23 mouse cellular contexts compared by ENCODE assay signal in the genomic region with DNA sequence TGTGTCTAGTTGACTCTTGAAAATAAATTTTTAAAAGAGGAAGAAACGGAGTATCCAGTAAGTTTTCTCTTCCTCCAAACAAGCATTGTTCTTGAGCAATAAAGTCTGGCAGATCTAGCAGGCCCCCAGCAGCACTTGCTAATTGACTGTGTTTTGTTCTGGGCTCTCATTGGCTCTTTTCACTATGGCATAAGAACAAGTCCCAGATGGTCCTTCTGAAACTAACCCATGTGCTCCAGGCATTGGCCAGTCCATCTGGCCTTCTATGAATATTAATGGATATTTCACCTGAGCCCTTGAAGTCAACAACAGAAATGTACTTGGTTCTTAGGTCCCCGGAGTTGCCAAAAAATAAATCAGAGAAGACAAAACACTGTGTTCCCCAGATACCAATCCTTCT.
A peak's percentile ranks its signal among the peaks of the same experiment; 100 is the strongest.
DNase-seq lines count a peak whose midpoint lies in the region; ATAC-seq lines count a peak whose summit lies in the region.
"Had no signal": no experiment of that assay in that cellular context is flagged by ENCODE, and none has a peak within 500 bp of the region (broad histone marks: within the 10 kb centered on the region; RNA-seq: fewer than 3 reads in every experiment).

No protein-coding gene starts in this region.

- 76% methylated on average over 2 of the region's 2 CpGs for WGBS in forebrain, embryonic 11.5 days
- WGBS in forebrain, embryonic 12.5 days = 76% methylated on average over 2 of the region's 2 CpGs

- H3K27ac ChIP-seq in forebrain, embryonic 11.5 days (ENCODE audit: low read depth, low read length) = no peak overlapping the region
- no peak overlapping the region for H3K27ac ChIP-seq in forebrain, embryonic 12.5 days
- H3K27ac ChIP-seq: kidney, postnatal 0 days; layer of hippocampus, adult 2 months; limb, embryonic 15.5 days; liver, embryonic 15.5 days; macrophage had no signal

- no peak overlapping the region for H3K4me3 ChIP-seq in forebrain, embryonic 11.5 days (ENCODE audit: low read depth, low read length)
- H3K4me3 ChIP-seq in forebrain, embryonic 12.5 days (replicated peaks) = no peak overlapping the region
- H3K4me3 ChIP-seq: layer of hippocampus, adult 2 months; limb, embryonic 15.5 days; liver, embryonic 15.5 days; myocyte had no signal

- no peak overlapping the region for H3K4me2 ChIP-seq in forebrain, embryonic 11.5 days (ENCODE audit: low read depth, low read length, severe bottlenecking)
- H3K4me2 ChIP-seq in forebrain, embryonic 12.5 days = no peak overlapping the region
- H3K4me2 ChIP-seq: limb, embryonic 15.5 days; liver, embryonic 15.5 days; midbrain, embryonic 11.5 days had no signal

- H3K9ac ChIP-seq in forebrain, embryonic 11.5 days (ENCODE audit: low read length) = no peak overlapping the region
- H3K9ac ChIP-seq in forebrain, embryonic 12.5 days = no peak overlapping the region
- H3K9ac ChIP-seq: limb, embryonic 15.5 days; liver, embryonic 15.5 days had no signal

- H3K27me3 ChIP-seq in forebrain, embryonic 11.5 days (ENCODE audit: control insufficient read depth, insufficient read depth, low read length) = no peaks in the 10 kb centered on the region
- 0 out of 2 replicates have a peak, but pooled peaks cover 2% of the 10 kb centered on the region for H3K27me3 ChIP-seq in forebrain, embryonic 12.5 days
- H3K27me3 ChIP-seq: limb, embryonic 15.5 days; liver, embryonic 15.5 days had no signal

- DNase-seq in forebrain, embryonic 11.5 days (ENCODE audit: low spot score) = no peak
- DNase-seq in left cerebral cortex, postnatal 4 days = peak; percentile 34
- no peak for DNase-seq in left cerebral cortex, postnatal 36 days (ENCODE audit: low spot score in 2 of 2)
- peak; percentile 51 for DNase-seq in cerebellum, adult 9-11 months
- peak; percentile 1 for DNase-seq in mesoderm, embryonic 11.5 days (ENCODE audit: low read depth, low spot score)
- no peak for DNase-seq in adrenal gland, adult 18-20 months (ENCODE audit: low spot score in 2 of 2)
- no peak for DNase-seq in heart, adult 11 months
- DNase-seq: adrenal gland, postnatal 25 days; embryo, embryonic 11 days; gastrocnemius, postnatal 36 days; layer of hippocampus, postnatal 36 days; spleen, adult 18-20 months; thymus, postnatal 36 days had no signal

- intact Hi-C loops in left cerebral cortex, postnatal 4 days (cut with DNase I) = no loop called here
- intact Hi-C loops in left cerebral cortex, postnatal 36 days (cut with DNase I) = no loop called here

- H3K9me3 ChIP-seq in forebrain, embryonic 11.5 days (ENCODE audit: control insufficient read depth, low read length) = no peaks in the 10 kb centered on the region
- H3K9me3 ChIP-seq in forebrain, embryonic 12.5 days = no peaks in the 10 kb centered on the region
- H3K9me3 ChIP-seq: G1E; limb, embryonic 15.5 days; liver, embryonic 15.5 days had no signal

- no peaks in the 10 kb centered on the region for H3K4me1 ChIP-seq in forebrain, embryonic 11.5 days (replicated peaks; ENCODE audit: control insufficient read depth, insufficient read depth, low read length)
- no peaks in the 10 kb centered on the region for H3K4me1 ChIP-seq in forebrain, embryonic 12.5 days
- H3K4me1 ChIP-seq: limb, embryonic 15.5 days; liver, embryonic 15.5 days had no signal

- ATAC-seq in forebrain, embryonic 11.5 days (replicated peaks; ENCODE audit: low FRiP score) = peak; percentile 34; the same call in 1 of the 2 replicates
- no peak for ATAC-seq in forebrain, embryonic 12.5 days (ENCODE audit: low FRiP score)
- ATAC-seq: intestine, postnatal 0 days had no signal

- no peaks in the 10 kb centered on the region for H3K36me3 ChIP-seq in forebrain, embryonic 11.5 days (ENCODE audit: control insufficient read depth, insufficient read depth, low read length)
- H3K36me3 ChIP-seq in forebrain, embryonic 12.5 days (replicated peaks) = no peaks in the 10 kb centered on the region
- H3K36me3 ChIP-seq: G1E; limb, embryonic 15.5 days; liver, embryonic 15.5 days had no signal

Comparison
In these comparisons a context has a peak if more than half of its experiments do, and no peak if none do; other contexts are left out.
1. DNase-seq: peak in left cerebral cortex, postnatal 4 days (single experiment), cerebellum, adult 9-11 months (single experiment) and mesoderm, embryonic 11.5 days (single experiment); none in forebrain, embryonic 11.5 days (single experiment), left cerebral cortex, postnatal 36 days (0 of 2), adrenal gland, adult 18-20 months (0 of 2) and heart, adult 11 months (single experiment).